Mouse (Mus musculus) cerebellum, adult 8-10 months (tissue): ENCODE measurements around the gene Polg2.
"Not testable (repeated sequence)": the region's sequence is repeated elsewhere in the genome, so short reads cannot be mapped to it uniquely, and the experiment has no call there.

Experiments
- DNase-seq: peaks from one replicate; pipeline ENCODE4 v3.0.0; 2022

The Polg2 gene

DNA sequence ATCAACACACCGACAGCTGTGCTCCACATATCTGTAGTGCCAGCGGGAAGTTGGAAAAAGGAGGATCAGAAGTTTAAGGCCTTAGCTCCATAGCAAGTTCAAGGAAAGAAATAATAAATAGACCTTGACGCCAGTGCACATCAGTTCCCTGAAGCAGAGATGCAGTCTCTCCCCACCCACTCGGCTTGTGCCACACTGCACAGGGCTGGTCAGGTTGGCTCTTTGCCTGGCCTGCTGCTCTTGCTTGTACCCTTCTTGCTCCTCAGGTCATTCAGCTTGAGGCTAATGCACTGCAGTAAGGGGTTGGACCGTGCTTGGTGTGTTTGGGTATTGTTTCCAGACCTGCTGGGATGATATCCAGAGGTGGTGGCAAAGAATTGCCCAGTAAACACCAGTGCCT is 18.8 kb downstream of the Polg2 start:
- no peak for DNase-seq

DNA sequence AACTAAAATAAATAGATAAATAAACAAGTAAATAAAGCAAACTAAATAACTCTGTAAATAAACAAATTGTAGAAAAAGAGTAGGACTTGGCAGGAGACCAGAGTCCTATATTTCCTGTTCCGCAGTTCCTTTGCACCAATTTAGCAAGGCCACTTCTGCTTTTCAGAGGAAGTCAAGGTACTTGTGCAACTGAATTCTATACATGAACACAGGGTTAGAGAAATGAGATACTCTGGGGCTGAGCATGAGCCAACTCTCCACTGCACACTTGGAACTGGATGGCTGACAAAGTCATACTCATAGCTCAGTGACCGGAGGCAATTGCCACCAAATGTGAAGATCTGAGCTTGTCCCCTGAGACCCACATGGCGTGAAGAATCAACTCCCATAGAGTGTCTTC is 20.3 kb downstream of the Polg2 start:
- DNase-seq, result no peak

DNA sequence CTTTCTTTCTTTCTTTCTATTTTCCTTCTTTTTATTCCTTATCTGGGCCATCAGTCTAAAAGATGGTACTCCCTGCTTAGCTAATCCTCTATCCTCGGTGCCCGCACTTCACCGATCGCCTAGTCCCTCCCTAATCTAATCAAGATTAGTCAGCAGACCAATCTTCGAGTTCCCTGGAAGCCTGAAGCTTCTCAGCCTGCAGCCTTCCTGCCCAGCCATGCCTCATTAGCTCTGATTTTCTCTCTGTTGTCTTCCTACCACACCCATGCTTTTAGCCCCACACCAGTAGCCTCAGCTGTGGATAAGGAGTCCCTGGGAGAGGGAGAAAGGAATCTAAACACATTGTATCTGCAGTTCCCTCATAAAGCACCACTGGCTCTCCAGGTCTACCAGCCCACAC is 23.8 kb downstream of the Polg2 start:
- no peak for DNase-seq

DNA sequence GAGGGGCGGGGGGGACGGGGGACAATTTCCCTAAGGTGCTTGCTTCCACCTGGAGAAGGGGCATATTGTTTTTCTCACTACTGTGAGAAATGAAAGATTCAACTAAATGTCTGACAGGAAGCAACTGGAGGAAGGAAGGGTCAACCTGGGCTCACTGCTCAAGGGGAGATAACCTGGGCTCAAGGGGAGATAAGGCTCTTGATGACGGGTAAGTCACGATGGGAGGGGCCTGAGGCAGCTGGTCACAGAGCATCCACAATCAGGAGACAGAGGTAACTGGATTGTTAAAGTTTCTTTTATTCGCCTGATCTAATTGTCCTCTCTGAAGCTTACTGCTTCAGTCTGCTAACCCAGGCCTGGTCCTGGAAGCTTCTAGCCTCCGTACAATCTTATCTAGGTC is 26.0 kb downstream of the Polg2 start:
- no peak for DNase-seq

DNA sequence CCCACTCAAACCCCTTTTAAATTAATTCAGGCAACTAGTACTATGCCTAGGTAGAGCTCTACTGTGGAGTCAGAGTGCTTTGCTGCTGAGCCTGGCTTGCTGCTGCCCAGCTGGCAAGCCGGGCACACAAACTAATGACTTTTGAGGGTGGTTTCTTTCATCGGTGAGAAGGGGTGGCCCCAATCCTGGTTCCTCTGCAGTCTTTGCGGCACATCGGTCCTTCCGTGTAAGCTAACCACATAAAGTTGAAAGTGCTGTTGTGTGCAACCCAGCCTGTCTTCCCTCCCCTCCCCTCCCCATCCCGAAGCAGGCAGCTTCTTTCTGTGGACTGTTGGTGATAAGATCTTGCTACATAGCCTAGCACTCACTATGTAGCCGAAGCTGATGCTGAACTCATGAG is 27.2 kb downstream of the Polg2 start:
- no peak for DNase-seq

DNA sequence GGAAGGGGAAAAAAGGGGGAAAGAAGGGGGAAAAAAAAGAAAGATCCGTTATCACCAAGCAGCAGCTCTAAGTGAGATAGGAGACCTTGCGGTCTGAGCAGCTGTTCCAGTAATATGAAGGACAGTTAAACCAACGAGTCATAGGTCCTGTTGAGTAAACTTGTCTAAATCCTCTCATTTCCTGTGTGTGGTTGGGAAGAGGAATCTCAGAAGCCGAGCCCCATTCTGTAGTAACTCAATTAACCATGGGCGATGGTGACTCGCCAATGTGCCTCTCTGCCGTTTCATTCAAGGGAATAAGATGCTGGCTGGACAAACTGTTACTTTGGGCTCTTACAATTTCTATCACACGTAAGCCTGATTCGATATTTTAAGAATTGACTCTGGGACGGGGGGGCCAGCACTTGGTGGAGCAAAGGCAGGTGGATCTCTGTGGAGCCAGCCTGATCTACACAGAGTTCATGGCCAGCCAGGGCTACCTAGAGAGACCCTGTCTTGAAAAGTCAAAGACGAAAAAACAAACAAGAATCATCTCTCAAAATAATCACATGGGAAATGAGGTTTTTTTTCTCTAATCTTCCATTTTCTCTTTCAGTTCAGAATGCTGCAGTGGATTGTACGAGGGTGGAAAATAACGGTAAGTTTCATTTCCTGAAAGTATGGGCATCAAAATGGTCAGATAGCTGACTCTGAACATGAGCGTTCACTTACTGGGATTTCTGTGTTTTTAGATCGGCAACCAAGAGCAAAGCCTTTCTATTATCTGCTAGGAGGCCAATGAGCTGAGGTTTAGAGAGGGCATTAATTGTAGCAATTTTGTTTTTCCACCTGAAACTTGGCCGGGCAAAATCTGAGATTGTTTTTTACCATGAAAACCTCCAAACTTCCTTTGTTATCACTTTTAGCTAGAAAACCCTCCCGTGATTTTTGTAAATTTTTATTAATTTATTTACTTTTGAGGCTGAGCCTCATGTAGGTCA is 28.0 kb downstream of the Polg2 start, which contains the start of gene Milr1:
TSS of gene Milr1 (plus strand) at position 188 of the 980 bp plus-strand sequence.
- no peak for DNase-seq

DNA sequence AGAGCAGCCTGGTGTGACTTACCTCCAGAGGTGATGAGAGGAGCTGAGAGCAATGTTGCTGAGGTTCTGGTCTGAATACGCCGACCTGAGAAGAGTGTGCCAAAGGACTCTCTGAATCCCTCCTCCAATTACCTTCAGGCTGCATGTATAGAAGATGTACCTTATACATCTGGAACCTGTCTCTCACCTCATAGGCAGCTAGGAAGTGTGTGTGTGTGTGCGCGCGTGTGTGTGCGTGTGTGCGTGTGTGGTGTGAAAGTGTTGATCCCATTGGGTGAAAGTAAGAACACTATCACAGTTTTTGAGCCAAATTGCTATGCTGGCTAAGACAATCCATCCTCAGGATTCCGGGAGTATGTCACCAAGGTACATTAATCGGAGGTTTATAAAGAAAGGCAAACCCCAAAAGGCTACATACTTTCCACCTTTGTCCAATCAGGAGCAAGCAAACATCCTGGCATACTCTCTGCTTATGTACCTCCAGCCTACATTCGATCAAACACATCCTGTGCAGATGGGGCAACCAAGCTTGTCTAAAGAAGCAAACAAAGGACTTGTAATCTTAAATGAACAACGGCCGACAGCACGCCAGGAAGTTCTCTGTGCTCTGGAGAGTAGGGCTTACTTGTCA is 29.1 kb downstream of the Polg2 start, which contains the start of gene Pecam1:
TSS of gene Pecam1 (minus strand) at position 508 of the 631 bp plus-strand sequence.
- no peak for DNase-seq

DNA sequence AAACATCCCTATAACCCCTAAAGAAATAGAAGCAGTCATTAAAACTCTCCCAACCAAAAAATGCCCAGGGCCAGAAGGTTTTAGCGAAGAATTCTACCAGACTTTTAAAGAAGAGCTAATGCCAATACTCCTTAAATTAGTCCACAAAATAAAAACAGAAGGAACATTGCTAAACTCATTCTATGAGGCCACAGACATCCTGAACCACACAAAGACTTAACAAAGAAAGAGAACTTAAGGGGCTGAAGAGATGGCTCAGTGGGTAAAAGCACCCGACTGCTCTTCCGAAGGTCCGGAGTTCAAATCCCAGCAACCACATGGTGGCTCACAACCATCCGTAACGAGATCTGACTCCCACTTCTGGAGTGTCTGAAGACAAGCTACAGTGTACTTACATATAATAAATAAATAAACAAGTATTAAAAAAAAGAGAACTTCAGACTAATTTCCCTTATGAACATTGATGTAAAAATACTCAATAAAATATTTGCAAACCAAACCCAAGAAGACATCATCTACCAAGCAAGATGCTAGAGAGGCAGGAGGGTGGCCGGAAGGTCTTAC is 29.7 kb downstream of the Polg2 start:
- DNase-seq, result not testable (repeated sequence)

DNA sequence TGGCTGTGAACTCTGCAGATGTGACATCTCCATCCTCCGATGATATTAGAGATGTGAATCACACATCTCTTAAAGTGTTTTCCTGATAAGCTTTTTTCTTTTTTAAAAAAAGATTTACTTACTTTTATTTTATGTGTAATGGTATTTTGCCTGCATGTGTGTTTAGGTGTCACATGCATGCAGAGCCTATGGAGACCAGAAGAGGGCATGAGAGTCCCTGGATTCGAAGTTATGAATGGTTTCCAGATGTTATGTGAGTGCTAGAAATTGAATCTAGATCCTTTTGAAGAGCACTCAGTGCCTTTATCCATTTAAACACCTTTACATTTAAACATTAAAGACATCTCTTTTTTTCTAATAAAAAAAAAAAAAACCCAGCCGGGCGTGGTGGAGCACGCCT is 34.4 kb downstream of the Polg2 start:
- no peak for DNase-seq

DNA sequence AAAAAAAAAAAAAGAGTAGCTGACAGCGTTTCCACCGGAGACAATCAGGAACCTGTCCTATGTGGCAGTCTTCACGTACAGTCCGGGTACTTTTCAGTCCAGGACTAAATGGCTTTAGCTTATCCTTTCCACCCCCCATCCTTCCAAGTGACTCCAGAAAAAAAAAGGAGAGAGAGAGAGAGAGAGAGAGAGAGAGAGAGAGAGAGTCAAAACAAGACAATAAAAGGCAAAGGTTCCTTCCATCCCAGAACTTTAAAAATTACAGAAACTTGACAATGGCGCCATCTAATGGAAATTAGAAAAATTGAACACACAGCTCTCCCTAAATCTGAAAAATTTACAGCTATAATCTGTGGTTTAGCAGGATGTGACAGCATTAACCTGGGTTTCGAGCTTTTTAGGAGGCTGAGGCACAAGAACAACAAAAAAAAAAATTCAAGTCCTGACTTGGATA is 36.9 kb downstream of the Polg2 start:
- peak; percentile 10 for DNase-seq

DNA sequence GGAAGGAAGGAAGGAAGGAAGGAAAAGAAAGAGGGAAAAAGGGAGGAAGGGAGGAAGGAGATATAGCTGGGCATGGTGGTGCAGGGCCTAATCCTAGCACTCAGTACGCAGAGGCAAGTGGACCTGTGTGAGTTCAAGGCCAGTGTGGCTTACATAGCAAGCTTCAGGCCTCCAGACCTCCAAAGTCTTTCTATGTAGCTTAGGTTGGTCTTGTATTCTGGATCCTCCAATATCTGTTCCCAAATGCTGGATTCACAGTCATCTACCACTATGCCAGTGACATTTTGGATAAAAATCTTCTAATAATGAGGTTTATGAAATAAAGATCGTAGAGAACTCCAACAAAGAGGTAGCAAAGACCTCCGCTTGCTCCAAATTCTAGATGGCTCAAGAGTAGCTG is 37.5 kb downstream of the Polg2 start:
- DNase-seq, result no peak

DNA sequence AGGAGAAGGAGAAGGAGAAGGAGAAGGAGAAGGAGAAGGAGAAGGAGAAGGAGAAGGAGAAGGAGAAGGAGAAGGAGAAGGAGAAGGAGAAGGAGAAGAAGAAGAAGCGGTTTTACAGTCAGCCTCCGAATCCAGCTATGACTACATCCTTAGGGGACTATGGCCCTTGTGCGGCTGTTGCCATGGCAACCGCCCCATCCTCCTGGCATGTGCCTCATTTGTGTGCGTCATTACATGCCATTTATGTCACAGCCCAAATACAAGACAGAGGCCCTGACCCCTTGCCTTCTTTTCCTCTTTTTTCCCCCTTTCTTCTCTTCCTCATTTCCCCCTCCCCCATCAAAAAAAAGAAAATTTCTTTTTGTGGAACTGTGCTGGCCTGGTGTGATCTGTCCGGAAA is 38.1 kb downstream of the Polg2 start:
- no peak for DNase-seq

DNA sequence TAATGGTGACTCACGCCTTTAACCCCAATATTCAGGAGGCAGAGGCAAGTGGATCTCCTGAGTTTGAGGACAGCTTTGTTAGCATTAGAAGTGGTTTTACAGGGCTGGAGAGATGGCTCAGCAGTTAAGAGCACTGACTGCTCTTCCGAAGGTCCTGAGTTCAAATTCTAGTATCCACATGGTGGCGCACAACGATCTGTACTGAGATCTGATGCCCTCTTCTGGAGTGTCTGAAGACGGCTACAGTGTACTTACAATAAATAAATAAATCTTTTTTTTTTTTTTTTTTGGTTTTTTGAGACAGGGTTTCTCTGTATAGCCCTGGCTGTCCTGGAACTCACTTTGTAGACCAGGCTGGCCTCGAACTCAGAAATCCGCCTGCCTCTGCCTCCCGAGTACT is 38.6 kb downstream of the Polg2 start:
- DNase-seq, result not testable (repeated sequence)

DNA sequence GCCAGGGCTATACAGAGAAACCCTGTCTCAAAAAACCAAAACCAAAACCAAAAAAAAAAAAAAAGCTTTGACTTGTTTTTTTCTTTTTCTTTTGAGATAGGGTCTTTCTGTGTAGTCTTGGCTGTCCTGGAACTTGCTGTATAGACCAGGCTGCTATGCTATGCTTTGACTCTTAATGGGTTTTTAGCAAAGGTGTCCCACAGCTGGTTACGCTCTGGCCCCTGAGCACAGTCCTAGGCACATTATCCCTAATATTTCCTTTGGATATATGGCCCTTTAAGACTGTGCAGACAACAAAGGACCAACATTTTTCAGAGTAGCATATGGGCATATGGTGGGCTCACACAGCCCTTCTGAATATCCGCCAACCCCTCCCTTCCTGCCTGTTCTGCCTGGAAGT is 40.2 kb downstream of the Polg2 start:
- DNase-seq, result no peak

DNA sequence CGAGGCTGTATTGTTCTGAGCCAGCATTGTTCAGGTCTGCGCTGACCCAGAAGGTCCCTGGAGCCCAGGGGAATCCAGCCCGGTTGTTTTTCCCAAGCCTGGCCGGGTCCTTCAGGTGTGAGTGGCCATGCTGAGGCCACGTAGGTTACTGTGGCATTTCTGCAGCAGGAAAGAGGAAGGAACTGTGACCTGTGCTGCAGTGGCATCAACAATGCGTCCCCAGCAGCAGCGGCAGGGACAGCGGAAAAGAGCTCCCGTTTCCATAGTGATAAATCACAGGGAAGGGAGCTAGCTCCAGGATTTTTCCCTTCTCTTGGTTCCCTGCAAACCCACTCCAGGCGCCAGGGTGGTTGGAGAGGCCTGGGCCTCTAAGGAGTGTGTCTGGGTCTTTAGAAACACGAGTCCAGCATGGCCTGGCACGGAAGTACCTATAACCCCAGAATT is 42.1 kb downstream of the Polg2 start:
- DNase-seq, result no peak

DNA sequence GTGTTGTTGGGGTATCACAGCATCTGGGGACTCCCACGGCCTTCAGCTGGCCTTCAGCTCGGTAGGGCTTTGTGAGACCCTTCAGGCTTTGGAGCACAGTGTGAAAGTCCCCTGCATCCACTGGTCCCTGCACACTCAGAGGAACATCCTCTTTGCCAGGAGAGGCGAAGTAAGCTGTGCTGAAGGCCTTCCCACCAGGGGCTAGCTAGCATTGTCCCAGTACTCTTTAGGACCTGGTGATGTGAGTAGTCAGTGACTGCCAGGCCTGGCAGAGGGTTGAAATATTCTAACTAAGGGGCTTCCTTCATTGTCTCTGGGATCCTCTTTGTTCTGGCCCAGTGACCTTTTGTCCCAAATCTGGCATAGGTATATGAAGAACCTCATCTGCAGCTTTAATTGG is 42.7 kb downstream of the Polg2 start:
- no peak for DNase-seq

DNA sequence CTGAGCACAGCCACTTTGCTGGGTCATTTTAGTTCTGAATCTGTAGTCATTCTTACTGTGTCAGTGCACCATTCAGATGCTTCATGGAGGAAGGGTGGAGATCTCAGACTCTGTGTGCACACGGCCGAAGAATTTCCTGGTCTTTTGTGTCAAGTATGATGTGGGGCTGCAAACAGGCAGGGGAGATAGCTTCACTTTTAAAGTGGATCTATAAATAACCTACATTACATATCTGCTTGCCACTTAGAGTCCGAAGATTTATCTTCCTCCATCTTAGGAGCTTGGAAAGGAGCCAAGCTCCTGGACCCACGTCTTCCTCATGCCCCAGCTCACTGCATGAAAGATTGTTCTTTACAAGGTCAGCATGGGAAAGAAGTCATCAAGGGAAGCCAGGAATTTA is 48.6 kb downstream of the Polg2 start:
- DNase-seq, result no peak

DNA sequence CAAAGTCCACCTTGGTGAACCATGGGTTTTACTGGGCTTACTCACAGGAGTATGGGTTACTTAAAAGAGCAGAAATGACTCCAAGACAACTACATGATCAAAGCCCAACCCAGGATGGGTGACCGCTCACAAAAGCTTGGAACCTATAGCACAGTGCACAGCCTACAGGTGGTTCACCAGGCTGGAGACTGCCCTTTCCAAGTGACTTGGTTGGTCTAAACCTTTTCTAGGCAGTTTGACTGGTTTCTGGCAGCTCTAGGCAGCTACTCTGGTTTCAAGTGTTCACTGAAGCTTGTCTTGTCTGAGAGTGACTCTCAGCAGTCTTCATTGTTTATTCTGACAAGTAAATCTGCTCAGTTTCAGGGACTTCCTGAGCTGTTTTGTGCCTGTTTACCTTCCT is 49.7 kb downstream of the Polg2 start:
- no peak for DNase-seq

DNA sequence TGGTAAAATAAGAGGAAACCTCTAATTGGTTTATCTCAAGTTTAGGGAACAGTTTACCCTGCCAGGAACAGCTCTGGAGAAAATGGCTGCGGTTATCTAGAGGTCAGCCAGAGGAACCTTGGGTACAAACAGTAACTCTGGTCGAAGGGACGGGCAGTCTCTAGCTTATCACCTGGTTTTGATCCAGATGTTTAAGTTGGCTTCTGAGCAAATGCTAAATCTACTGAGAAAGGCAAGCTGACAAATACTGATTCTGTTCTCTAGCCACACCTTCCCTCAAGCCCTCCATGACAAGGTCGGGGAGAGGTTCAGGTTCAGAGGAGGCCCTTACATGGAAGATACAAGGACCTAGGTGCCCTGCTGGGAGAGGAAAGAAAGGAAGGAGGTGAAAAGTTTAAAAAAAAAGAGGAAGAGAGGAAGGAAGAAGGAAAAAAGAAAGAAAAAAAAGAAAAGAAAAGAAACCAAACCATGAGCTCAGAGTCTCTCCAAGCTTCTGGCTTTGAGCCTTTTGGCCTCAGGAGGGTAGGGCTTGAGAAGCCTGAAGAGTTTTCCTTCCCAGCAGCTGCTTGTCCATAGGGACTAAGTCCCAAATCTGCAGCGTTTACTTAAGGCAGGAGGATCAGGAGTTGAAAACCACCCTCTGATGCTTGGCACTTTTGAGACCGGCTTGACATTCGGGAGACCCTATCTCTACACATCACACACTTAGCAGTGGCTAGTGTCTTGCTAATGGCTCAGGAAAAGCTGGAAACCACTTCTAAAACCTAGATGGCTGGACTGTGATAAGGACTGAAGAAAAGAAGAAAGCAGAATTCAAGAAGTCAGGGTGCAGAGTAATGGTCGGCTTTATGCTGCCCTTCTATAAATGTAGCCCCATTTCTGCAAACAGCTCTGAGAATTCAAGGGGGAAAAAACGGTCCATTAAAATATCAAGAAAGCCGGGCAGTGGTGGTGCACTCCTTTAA is 50.7 kb downstream of the Polg2 start:
- DNase-seq, result no peak

DNA sequence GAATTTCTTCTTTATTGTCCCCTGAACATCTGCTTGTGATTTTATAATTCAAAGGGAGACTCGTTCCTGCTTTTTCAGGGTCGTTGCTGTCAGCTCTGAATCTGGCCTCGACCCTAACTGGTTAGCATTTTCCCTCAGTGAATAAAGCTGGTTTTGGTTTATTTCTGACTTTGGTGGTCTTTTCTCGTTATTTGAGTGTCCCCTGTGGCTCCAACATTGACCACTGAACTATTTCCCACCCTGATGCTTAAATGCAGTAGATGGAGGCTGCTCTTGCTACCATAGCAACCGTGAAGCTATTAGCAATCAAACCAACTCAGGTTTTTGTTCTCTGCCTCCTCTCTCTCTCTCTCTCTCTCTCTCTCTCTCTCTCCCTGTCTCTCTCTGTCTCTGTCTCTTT is 51.4 kb downstream of the Polg2 start:
- DNase-seq, result no peak

DNA sequence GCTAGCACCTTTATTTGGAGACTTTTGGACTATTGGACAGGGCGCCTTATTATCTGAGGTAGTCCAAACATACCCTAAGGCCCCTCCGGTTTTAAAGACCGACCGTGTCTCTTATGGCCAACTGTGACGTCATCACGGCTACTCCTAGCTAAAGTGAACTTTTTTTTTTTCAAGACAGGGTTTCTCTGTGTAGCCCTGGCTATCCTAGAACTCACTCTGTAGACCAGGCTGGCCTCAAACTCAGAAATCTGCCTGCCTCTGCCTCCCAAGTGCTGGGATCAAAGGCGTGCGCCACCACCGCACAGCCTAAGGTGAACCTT is 54.5 kb downstream of the Polg2 start:
- DNase-seq, result not testable (repeated sequence)

DNA sequence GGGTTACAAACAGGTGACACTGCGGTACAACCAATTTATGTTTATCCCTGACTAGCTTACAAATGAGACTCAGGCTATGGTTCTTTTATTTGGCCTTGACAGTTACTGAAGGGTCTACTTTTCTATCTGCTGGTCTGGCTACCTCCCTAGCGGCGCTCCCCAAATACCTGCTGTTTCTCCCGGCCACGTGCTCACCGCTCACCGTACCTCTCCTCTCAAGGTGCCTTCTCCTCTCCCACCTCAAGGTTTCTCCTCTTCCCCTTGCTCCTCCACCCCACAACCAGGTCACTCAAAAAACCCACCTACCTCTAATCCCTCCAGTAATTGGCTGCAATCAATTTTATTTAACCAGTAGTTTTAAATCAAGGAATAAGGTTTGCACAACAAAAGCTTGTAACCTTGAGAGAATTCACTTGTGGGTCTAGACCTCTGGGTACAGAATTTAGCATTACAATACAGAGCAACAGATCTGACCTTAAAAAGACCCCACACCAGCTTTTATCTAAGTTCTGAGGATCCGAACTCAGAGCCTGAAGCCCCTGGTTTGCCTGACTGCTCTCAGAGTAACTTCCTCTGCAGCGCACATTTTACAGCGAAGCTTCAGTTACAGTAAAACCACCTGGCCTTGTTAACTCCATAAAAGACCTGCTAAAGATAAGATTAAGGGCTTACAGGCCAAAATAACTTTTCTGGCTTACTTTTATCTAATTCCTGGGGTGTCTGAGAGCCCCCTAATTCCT is 55.0 kb downstream of the Polg2 start:
- DNase-seq, result no peak
